Mouse (Mus musculus): ENCODE results near the gene Cdk11b.
"Not testable (repeated sequence)": the region's sequence is repeated elsewhere in the genome, so short reads cannot be mapped to it uniquely, and the experiment has no call there.

The Cdk11b gene

GRCm38 (mm10) chr4:155668689-155669597 lies 44.3 kb downstream of the Cdk11b start, which contains the start of gene Mib2:
Gene Mib2, minus strand, starts transcription at chr4:155669198.
- peak; percentile 97 for DNase-seq

GRCm38 (mm10) chr4:155669598-155670075 lies 45.0 kb downstream of the Cdk11b start:
- DNase-seq = no peak

GRCm38 (mm10) chr4:155670236-155670635 lies 45.6 kb downstream of the Cdk11b start:
- DNase-seq = not testable (repeated sequence)

- no peak for DNase-seq
Observed at GRCm38 (mm10) chr4:155672082-155672481, 47.4 kb downstream of the Cdk11b start.

- DNase-seq = peak; percentile 24 to 47
Observed at GRCm38 (mm10) chr4:155675991-155676390, 51.3 kb downstream of the Cdk11b start.

- DNase-seq = not testable (repeated sequence)
Observed at GRCm38 (mm10) chr4:155683670-155684277, 59.1 kb downstream of the Cdk11b start.

- not testable (repeated sequence) for DNase-seq
Observed at GRCm38 (mm10) chr4:155687764-155688163, 63.1 kb downstream of the Cdk11b start.

GRCm38 (mm10) chr4:155690571-155691375 lies 66.1 kb downstream of the Cdk11b start:
- no peak for DNase-seq

- no peak for DNase-seq
Observed at GRCm38 (mm10) chr4:155692421-155692820, 67.8 kb downstream of the Cdk11b start.

- peak; percentile 66 to 71 for DNase-seq
Observed at GRCm38 (mm10) chr4:155694111-155694481, 69.4 kb downstream of the Cdk11b start, which contains the start of gene Fndc10. Gene Fndc10, plus strand, starts transcription at chr4:155694342.

GRCm38 (mm10) chr4:155694482-155695401 lies 70.1 kb downstream of the Cdk11b start:
- peak; percentile 75 to 81 for DNase-seq

- no peak for DNase-seq
Observed at GRCm38 (mm10) chr4:155695531-155696062, 70.9 kb downstream of the Cdk11b start.

GRCm38 (mm10) chr4:155696261-155697255 lies 71.9 kb downstream of the Cdk11b start:
- no peak for DNase-seq

Data from lung, postnatal 4 days (tissue).